Mouse (Mus musculus): Measurements from ENCODE around the gene Clca1. TPM values are rescaled to one million over a fixed set of nuclear protein-coding genes. Genes with fewer than 3 reads are reported as not detected.
"Not testable (repeated sequence)": the region's sequence is repeated elsewhere in the genome, so short reads cannot be mapped to it uniquely, and the experiment has no call there.

Clca1 gene
- 0.25 and 0.39 TPM in 2 replicates for polyA plus RNA-seq (2014; fragmentation: Nextera tagmentation; extraction: Ambion mirVana)

DNA sequence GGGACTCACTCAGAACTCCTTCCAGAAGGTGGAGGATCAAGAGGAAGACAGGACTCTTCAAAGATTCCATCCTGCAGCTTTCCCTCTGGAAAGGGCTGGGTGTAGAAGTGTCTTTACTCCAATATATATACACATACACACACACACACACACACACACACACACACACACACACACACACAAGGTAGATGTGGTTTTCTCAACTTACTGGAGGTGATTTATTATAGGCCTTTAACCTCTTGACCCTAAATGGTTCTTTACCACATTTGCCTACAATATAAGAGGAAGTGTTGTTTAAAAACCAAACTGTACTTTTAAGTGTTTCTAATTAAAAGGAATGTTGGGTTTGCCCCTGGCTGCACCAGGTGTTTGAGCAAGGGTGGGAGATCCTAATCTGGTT, at the start of gene Clca1:
TSS of gene Clca1 (minus strand) at position 101 of the 400 bp plus-strand sequence.
- no peaks in the 10 kb centered on the region for H3K9me3 ChIP-seq (ENCODE audit: control insufficient read depth, low read length)
- H3K36me3 ChIP-seq (ENCODE audit: control insufficient read depth, insufficient read depth, low read length) = no peaks in the 10 kb centered on the region
- no peak within 1 kb of the TSS for H3K4me3 ChIP-seq (ENCODE audit: low read depth, low read length)
- H3K4me1 ChIP-seq (ENCODE audit: control insufficient read depth, insufficient read depth, low read length) = no peaks in the 10 kb centered on the region
- H3K4me2 ChIP-seq (ENCODE audit: low read depth, low read length) = no peak within 1 kb of the TSS
- H3K27me3 ChIP-seq (replicated peaks; ENCODE audit: control insufficient read depth, insufficient read depth, low read length) = no peaks in the 10 kb centered on the region
- no peak within 1 kb of the TSS for H3K9ac ChIP-seq (ENCODE audit: low read depth, low read length)
- DNase-seq (ENCODE audit: low spot score) (no peak), ATAC-seq (ENCODE audit: low read depth) (no peak)
- no peak within 1 kb of the TSS for H3K27ac ChIP-seq (replicated peaks; ENCODE audit: low read depth, low read length)

DNA sequence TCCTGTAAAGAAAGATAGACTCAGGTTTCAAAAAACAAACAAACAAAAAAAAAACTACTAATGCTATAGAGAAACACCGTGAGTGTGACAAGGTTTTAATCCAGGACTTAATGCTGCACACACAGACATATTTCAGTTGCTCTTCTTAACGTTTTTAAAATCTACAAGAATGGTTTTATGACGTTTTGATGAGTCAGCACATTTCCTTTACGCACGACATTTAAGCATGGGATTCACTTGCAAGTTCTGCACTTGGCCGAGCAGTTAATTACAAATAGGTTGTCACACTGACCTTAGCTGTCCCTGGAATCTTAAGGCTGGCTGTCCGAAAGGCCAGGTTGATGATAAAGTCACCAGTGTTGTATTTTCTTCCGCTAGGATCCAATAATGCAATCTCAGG, 48.3 kb upstream of the Clca1 start:
- H3K36me3 ChIP-seq (ENCODE audit: control insufficient read depth, insufficient read depth, low read length) = no peaks in the 10 kb centered on the region
- no peaks in the 10 kb centered on the region for H3K9me3 ChIP-seq (ENCODE audit: control insufficient read depth, low read length)
- H3K27me3 ChIP-seq (replicated peaks; ENCODE audit: control insufficient read depth, insufficient read depth, low read length) = no peaks in the 10 kb centered on the region
- ATAC-seq (ENCODE audit: low read depth) = no peak
- no peak overlapping the region for H3K27ac ChIP-seq (replicated peaks; ENCODE audit: low read depth, low read length)
- H3K9ac ChIP-seq (ENCODE audit: low read depth, low read length) = no peak overlapping the region
- H3K4me1 ChIP-seq (ENCODE audit: control insufficient read depth, insufficient read depth, low read length) = no peaks in the 10 kb centered on the region
- no peak overlapping the region for H3K4me3 ChIP-seq (ENCODE audit: low read depth, low read length)
- 79% methylated on average over 8 of the region's 8 CpGs for WGBS
- H3K4me2 ChIP-seq (ENCODE audit: low read depth, low read length) = no peak overlapping the region
- no peak for DNase-seq (ENCODE audit: low spot score)

DNA sequence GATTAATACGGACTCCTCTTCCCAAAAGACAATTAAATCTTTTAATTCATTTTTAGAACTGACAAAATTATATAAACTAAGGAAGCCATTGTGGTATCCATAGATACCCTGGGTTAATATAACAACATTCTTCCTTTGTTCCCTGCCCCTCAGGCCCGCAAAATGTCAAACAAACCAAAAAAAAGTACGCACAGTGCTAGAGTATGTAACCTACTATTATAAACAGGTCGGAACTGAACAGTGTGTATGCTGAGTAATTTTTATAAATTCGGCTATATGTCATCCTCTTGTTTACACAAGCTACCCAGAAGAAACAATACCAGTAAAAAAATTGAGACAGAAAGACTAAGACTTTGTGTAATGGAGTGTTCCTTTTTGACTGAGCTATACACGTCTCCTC, 45.8 kb upstream of the Clca1 start:
- H3K9ac ChIP-seq (ENCODE audit: low read depth, low read length) = no peak overlapping the region
- no peak overlapping the region for H3K27ac ChIP-seq (replicated peaks; ENCODE audit: low read depth, low read length)
- no peak overlapping the region for H3K4me3 ChIP-seq (ENCODE audit: low read depth, low read length)
- H3K4me1 ChIP-seq (ENCODE audit: control insufficient read depth, insufficient read depth, low read length) = no peaks in the 10 kb centered on the region
- no peaks in the 10 kb centered on the region for H3K9me3 ChIP-seq (ENCODE audit: control insufficient read depth, low read length)
- no peak overlapping the region for H3K4me2 ChIP-seq (ENCODE audit: low read depth, low read length)
- no peaks in the 10 kb centered on the region for H3K27me3 ChIP-seq (replicated peaks; ENCODE audit: control insufficient read depth, insufficient read depth, low read length)
- DNase-seq (ENCODE audit: low spot score) (no peak), ATAC-seq (ENCODE audit: low read depth) (no peak)
- H3K36me3 ChIP-seq (ENCODE audit: control insufficient read depth, insufficient read depth, low read length) = no peaks in the 10 kb centered on the region
- WGBS = 78% methylated on average over 6 of the region's 6 CpGs

GRCm38 (mm10) chr3:145072339-145072738, 39.8 kb upstream of the Clca1 start:
- no peaks in the 10 kb centered on the region for H3K4me1 ChIP-seq (ENCODE audit: control insufficient read depth, insufficient read depth, low read length)
- no peak for DNase-seq (ENCODE audit: low spot score)
- no peak overlapping the region for H3K4me3 ChIP-seq (ENCODE audit: low read depth, low read length)
- H3K36me3 ChIP-seq (ENCODE audit: control insufficient read depth, insufficient read depth, low read length) = no peaks in the 10 kb centered on the region
- WGBS = 91% methylated on average over 3 of the region's 3 CpGs
- no peak for ATAC-seq (ENCODE audit: low read depth)
- no peaks in the 10 kb centered on the region for H3K9me3 ChIP-seq (ENCODE audit: control insufficient read depth, low read length)
- no peaks in the 10 kb centered on the region for H3K27me3 ChIP-seq (replicated peaks; ENCODE audit: control insufficient read depth, insufficient read depth, low read length)
- no peak overlapping the region for H3K4me2 ChIP-seq (ENCODE audit: low read depth, low read length)
- H3K9ac ChIP-seq (ENCODE audit: low read depth, low read length) = no peak overlapping the region
- H3K27ac ChIP-seq (replicated peaks; ENCODE audit: low read depth, low read length) = no peak overlapping the region

- H3K9me3 ChIP-seq (ENCODE audit: control insufficient read depth, low read length) = no peaks in the 10 kb centered on the region
- no peak overlapping the region for H3K4me2 ChIP-seq (ENCODE audit: low read depth, low read length)
- H3K36me3 ChIP-seq (ENCODE audit: control insufficient read depth, insufficient read depth, low read length) = no peaks in the 10 kb centered on the region
- H3K9ac ChIP-seq (ENCODE audit: low read depth, low read length) = no peak overlapping the region
- ATAC-seq (ENCODE audit: low read depth) (no peak), DNase-seq (ENCODE audit: low spot score) (no peak)
- no peaks in the 10 kb centered on the region for H3K27me3 ChIP-seq (replicated peaks; ENCODE audit: control insufficient read depth, insufficient read depth, low read length)
- no peaks in the 10 kb centered on the region for H3K4me1 ChIP-seq (ENCODE audit: control insufficient read depth, insufficient read depth, low read length)
- H3K27ac ChIP-seq (replicated peaks; ENCODE audit: low read depth, low read length) = no peak overlapping the region
- WGBS = 82% methylated on average over 4 of the region's 4 CpGs
- no peak overlapping the region for H3K4me3 ChIP-seq (ENCODE audit: low read depth, low read length)
These were observed 36.4 kb upstream of the Clca1 start for GRCm38 (mm10) chr3:145068964-145069363.

DNA sequence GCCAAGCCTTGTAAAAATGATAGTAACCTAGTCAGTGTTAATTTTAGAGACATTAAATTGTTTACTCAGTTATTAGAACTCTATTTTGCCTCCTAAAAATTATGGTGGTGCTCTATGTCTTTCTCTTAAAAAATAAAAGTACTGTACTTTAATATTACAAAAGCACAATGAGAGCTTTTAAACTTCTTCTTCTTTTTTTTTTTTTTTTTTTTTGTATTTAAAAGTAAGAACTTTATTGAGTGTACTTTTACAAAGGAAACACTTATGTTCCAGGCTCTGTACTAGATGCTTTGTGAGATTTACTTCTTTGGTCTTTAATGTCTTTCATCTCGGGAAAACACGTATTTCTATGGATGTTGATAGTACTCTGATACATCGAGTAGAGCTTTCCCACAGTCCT, 22.6 kb upstream of the Clca1 start:
- not testable (repeated sequence) for H3K9ac ChIP-seq (ENCODE audit: low read depth, low read length); H3K4me3 ChIP-seq (ENCODE audit: low read depth, low read length); H3K27me3 ChIP-seq (replicated peaks; ENCODE audit: control insufficient read depth, insufficient read depth, low read length); DNase-seq (ENCODE audit: low spot score); ATAC-seq (ENCODE audit: low read depth); H3K36me3 ChIP-seq (ENCODE audit: control insufficient read depth, insufficient read depth, low read length); H3K4me2 ChIP-seq (ENCODE audit: low read depth, low read length); H3K4me1 ChIP-seq (ENCODE audit: control insufficient read depth, insufficient read depth, low read length); H3K9me3 ChIP-seq (ENCODE audit: control insufficient read depth, low read length); H3K27ac ChIP-seq (replicated peaks; ENCODE audit: low read depth, low read length)
- WGBS = 93% methylated on average over 3 of the region's 3 CpGs

DNA sequence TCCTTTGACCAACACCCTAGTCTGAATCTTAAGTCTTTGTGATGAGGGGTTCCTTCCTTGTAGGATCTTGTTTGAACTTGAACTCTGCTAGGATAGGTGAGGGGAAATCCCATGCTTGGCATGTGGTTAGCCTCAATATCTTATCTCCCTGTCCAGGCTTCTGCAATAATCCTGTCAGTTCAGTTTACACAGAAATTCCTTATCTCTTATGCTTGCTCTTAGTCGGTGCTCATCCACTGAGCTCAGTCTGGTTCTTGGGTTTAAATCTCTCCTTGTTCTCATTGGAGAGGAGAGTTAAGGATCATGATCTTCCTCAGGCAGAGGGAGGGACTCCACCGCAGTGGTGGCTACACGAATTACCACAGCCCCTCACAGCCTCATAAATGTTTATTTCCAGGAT, 17.2 kb upstream of the Clca1 start:
- 75% methylated on average over 3 of the region's 3 CpGs for WGBS

DNA sequence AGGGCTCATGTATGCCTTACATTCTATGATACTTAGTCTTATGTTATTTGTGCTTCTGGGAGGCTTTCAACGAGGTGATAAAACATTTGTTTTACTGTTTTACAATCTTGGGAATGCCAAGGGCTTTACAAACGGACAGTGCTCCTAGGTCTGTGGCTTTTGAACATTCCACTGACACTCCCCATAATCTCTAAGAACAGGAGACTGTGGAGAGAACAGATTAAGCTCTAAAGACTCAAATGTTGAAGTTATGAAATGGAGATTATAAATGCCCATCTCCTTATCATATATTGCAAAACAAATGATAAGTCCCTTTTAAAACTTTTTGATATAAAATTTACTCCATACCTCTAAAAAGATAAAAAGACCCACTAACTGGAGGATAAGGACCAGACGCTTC, 6.2 kb upstream of the Clca1 start:
- Histone ChIP-seq H3K9me3 (ENCODE audit: control insufficient read depth, low read length) (no peaks in the 10 kb centered on the region), H3K27ac (replicated peaks; ENCODE audit: low read depth, low read length) (no peak overlapping the region), H3K4me3 (ENCODE audit: low read depth, low read length) (no peak overlapping the region), H3K4me1 (ENCODE audit: control insufficient read depth, insufficient read depth, low read length) (no peaks in the 10 kb centered on the region), H3K27me3 (replicated peaks; ENCODE audit: control insufficient read depth, insufficient read depth, low read length) (no peaks in the 10 kb centered on the region), H3K36me3 (ENCODE audit: control insufficient read depth, insufficient read depth, low read length) (no peaks in the 10 kb centered on the region), H3K4me2 (ENCODE audit: low read depth, low read length) (no peak overlapping the region), H3K9ac (ENCODE audit: low read depth, low read length) (no peak overlapping the region)
- 74% methylated on average over 3 of the region's 3 CpGs for WGBS
- ATAC-seq (ENCODE audit: low read depth) (no peak), DNase-seq (ENCODE audit: low spot score) (no peak)

More for the DNA sequence above, 17.2 kb upstream of the Clca1 start:
- ATAC-seq (ENCODE audit: low read depth) (no peak), DNase-seq (ENCODE audit: low spot score) (no peak)
- no peak overlapping the region for H3K4me2 ChIP-seq (ENCODE audit: low read depth, low read length)
- no peaks in the 10 kb centered on the region for H3K27me3 ChIP-seq (replicated peaks; ENCODE audit: control insufficient read depth, insufficient read depth, low read length)
- H3K4me3 ChIP-seq (ENCODE audit: low read depth, low read length) = no peak overlapping the region
- H3K9ac ChIP-seq (ENCODE audit: low read depth, low read length) = no peak overlapping the region
- no peaks in the 10 kb centered on the region for H3K9me3 ChIP-seq (ENCODE audit: control insufficient read depth, low read length)
- H3K27ac ChIP-seq (replicated peaks; ENCODE audit: low read depth, low read length) = no peak overlapping the region
- no peaks in the 10 kb centered on the region for H3K36me3 ChIP-seq (ENCODE audit: control insufficient read depth, insufficient read depth, low read length)
- H3K4me1 ChIP-seq (ENCODE audit: control insufficient read depth, insufficient read depth, low read length) = no peaks in the 10 kb centered on the region

DNA sequence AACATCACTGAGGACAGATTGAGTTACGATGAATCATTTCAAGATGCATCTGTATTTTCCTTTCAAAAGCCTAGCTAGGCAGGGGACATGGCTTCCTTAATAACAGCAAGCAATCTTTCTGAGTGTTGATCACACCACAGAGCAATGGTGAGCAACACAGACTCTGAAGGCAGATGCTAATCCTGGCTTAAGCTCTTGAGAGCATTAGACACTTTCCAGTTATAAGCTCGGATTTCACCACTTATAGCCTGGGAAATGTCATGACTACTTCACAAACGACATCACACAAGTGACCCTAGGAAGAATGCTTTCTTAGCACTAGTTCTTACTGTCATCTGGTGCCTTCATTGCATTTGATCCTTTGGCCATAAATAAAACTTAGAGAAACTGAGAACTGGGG, 4.5 kb downstream of the Clca1 start:
- H3K27me3 ChIP-seq (replicated peaks; ENCODE audit: control insufficient read depth, insufficient read depth, low read length) = no peaks in the 10 kb centered on the region
- H3K4me3 ChIP-seq (ENCODE audit: low read depth, low read length) = no peak overlapping the region
- ATAC-seq (ENCODE audit: low read depth) = no peak
- H3K27ac ChIP-seq (replicated peaks; ENCODE audit: low read depth, low read length) = no peak overlapping the region
- peak; percentile 12 for DNase-seq (ENCODE audit: low spot score)
- no peaks in the 10 kb centered on the region for H3K9me3 ChIP-seq (ENCODE audit: control insufficient read depth, low read length)
- H3K4me1 ChIP-seq (ENCODE audit: control insufficient read depth, insufficient read depth, low read length) = no peaks in the 10 kb centered on the region
- H3K36me3 ChIP-seq (ENCODE audit: control insufficient read depth, insufficient read depth, low read length) = no peaks in the 10 kb centered on the region
- H3K4me2 ChIP-seq (ENCODE audit: low read depth, low read length) = no peak overlapping the region
- WGBS = 68% methylated on average over 3 of the region's 3 CpGs
- no peak overlapping the region for H3K9ac ChIP-seq (ENCODE audit: low read depth, low read length)

Measured in embryonic facial prominence, embryonic 14.5 days (tissue).